Mouse (Mus musculus) embryonic facial prominence, embryonic 13.5 days (tissue): ENCODE data around the gene Socs7. TPM values are rescaled to one million over a fixed set of nuclear protein-coding genes. Genes with fewer than 3 reads are reported as not detected.

ENCODE experiments used
- ATAC-seq: fragments of 200-750 bp; cut with Nextera tagmentation; 2 replicates; pipeline ENCODE4 v1.8.0; 2017; ENCODE audit warnings: low read depth; ENCODE audit not compliant: insufficient number of reproducible peaks, insufficient read depth, low FRiP score, low TSS enrichment
- H3K27ac ChIP-seq: fragments of 300-500 bp; sonication (generic); 2 replicates; pipeline ENCODE4 v1.5.1; 2015; ENCODE audit warnings: moderate library complexity, mild to moderate bottlenecking, inconsistent platforms
- H3K27me3 ChIP-seq: fragments of 300-500 bp; sonication (generic); 2 replicates; pipeline ENCODE4 v1.6.1; 2015; ENCODE audit warnings: mild to moderate bottlenecking, inconsistent platforms
- H3K36me3 ChIP-seq: fragments of 300-500 bp; sonication (generic); 2 replicates; pipeline ENCODE4 v1.6.1; 2015; ENCODE audit warnings: mild to moderate bottlenecking, inconsistent platforms
- H3K4me1 ChIP-seq: fragments of 300-500 bp; sonication (generic); 2 replicates; pipeline ENCODE4 v1.6.1; 2015; ENCODE audit warnings: inconsistent platforms
- H3K4me2 ChIP-seq: fragments of 300-500 bp; sonication (generic); 2 replicates; pipeline ENCODE4 v1.6.1; 2015; ENCODE audit warnings: moderate library complexity, mild to moderate bottlenecking, inconsistent platforms
- H3K4me3 ChIP-seq: fragments of 300-500 bp; sonication (generic); 2 replicates; pipeline ENCODE4 v1.5.1; 2015; ENCODE audit warnings: mild to moderate bottlenecking, inconsistent platforms
- H3K9ac ChIP-seq: fragments of 300-500 bp; sonication (generic); 2 replicates; pipeline ENCODE4 v1.6.1; 2015; ENCODE audit warnings: mild to moderate bottlenecking, inconsistent platforms
- H3K9me3 ChIP-seq: fragments of 300-500 bp; sonication (generic); 2 replicates; pipeline ENCODE4 v1.6.1; 2016; ENCODE audit warnings: inconsistent platforms
- WGBS: fragments of 180-500 bp; shearing (Covaris S2); methylation state at CpG from one replicate; pipeline ENCODE4 v1.1.7; 2015; ENCODE audit warnings: mixed read lengths; 5-methylcytosine and 5-hydroxymethylcytosine counted together
- polyA plus RNA-seq: library from polyadenylated mRNA; unstranded; fragments of >200 nt; fragmentation: Nextera tagmentation; extraction: Ambion mirVana; gene quantifications from 2 replicates; pipeline ENCODE4 v1.2.1, GENCODE M21; 2015

Gene Socs7
- polyA plus RNA-seq, 1 experiment from 2014 or later = 5.3 TPM

- Histone ChIP-seq H3K27ac (peak overlapping the region; percentile 80), H3K4me1 (peaks cover 38% of the 10 kb centered on the region), H3K27me3 (peaks cover 15% of the 10 kb centered on the region), H3K9me3 (no peaks in the 10 kb centered on the region), H3K4me2 (peak overlapping the region; percentile 96; the same call in 1 of the 2 replicates), H3K4me3 (no peak overlapping the region), H3K9ac (no peak overlapping the region), H3K36me3 (no peaks in the 10 kb centered on the region)
- no peak for ATAC-seq
- 77% methylated on average over 3 of the region's 3 CpGs for WGBS
Observed at GRCm38 (mm10) chr11:97407456-97407855, 45.1 kb downstream of the Socs7 start.

- Histone ChIP-seq H3K4me2 (no peak overlapping the region), H3K4me1 (peaks cover 43% of the 10 kb centered on the region), H3K9ac (no peak overlapping the region), H3K9me3 (no peaks in the 10 kb centered on the region), H3K4me3 (no peak overlapping the region), H3K27ac (no peak overlapping the region), H3K27me3 (peaks cover 15% of the 10 kb centered on the region), H3K36me3 (no peaks in the 10 kb centered on the region)
- 2% methylated on average over 6 of the region's 6 CpGs for WGBS
- ATAC-seq = no peak
Observed at GRCm38 (mm10) chr11:97408171-97408570, 45.8 kb downstream of the Socs7 start.

GRCm38 (mm10) chr11:97410958-97411357 lies 48.6 kb downstream of the Socs7 start:
- Histone ChIP-seq H3K9me3 (no peaks in the 10 kb centered on the region), H3K4me1 (peaks cover 35% of the 10 kb centered on the region), H3K9ac (no peak overlapping the region), H3K27me3 (peaks cover 6% of the 10 kb centered on the region; the same call in 1 of the 2 replicates), H3K36me3 (no peaks in the 10 kb centered on the region), H3K4me2 (no peak overlapping the region), H3K27ac (no peak overlapping the region), H3K4me3 (no peak overlapping the region)
- WGBS = 77% methylated on average over 4 of the region's 4 CpGs
- ATAC-seq = no peak

GRCm38 (mm10) chr11:97412117-97412516 lies 49.8 kb downstream of the Socs7 start:
- Histone ChIP-seq H3K36me3 (no peaks in the 10 kb centered on the region), H3K4me2 (no peak overlapping the region; the same call in 1 of the 2 replicates), H3K4me3 (no peak overlapping the region), H3K4me1 (peaks cover 35% of the 10 kb centered on the region), H3K9ac (no peak overlapping the region), H3K27me3 (0 out of 2 replicates have a peak, but pooled peaks cover 4% of the 10 kb centered on the region), H3K9me3 (no peaks in the 10 kb centered on the region), H3K27ac (0 out of 2 replicates have a peak overlapping the region, but pooled peaks have one; percentile 1)
- no peak for ATAC-seq
- 28% methylated on average over 3 of the region's 3 CpGs for WGBS

- Histone ChIP-seq H3K36me3 (no peaks in the 10 kb centered on the region), H3K4me1 (peaks cover 37% of the 10 kb centered on the region), H3K27me3 (no peaks in the 10 kb centered on the region), H3K9me3 (no peaks in the 10 kb centered on the region), H3K4me2 (no peak overlapping the region), H3K27ac (peak overlapping the region; percentile 1; the same call in 1 of the 2 replicates), H3K9ac (no peak overlapping the region), H3K4me3 (no peak overlapping the region)
- 44% methylated on average over 10 of the region's 10 CpGs for WGBS
- ATAC-seq = no peak
Observed at GRCm38 (mm10) chr11:97412808-97413347, 50.5 kb downstream of the Socs7 start.

GRCm38 (mm10) chr11:97415330-97415711 lies 53.0 kb downstream of the Socs7 start, which contains the start of gene Arhgap23:
Gene Arhgap23 (plus strand): TSS chr11:97415533.
- Histone ChIP-seq H3K4me1 (peaks cover 48% of the 10 kb centered on the region), H3K27me3 (no peaks in the 10 kb centered on the region), H3K36me3 (no peaks in the 10 kb centered on the region), H3K4me3 (peak within 1 kb of the TSS; percentile 85), H3K9ac (peak within 1 kb of the TSS; percentile 88), H3K27ac (peak within 1 kb of the TSS; percentile 87), H3K4me2 (peak within 1 kb of the TSS; percentile 81), H3K9me3 (no peaks in the 10 kb centered on the region)
- ATAC-seq = peak; percentile 66; the same call in 1 of the 2 replicates
- WGBS = under 1% methylated on average over 29 of the region's 29 CpGs

- peak; percentile 29; the same call in 1 of the 2 replicates for ATAC-seq
- Histone ChIP-seq H3K36me3 (no peaks in the 10 kb centered on the region), H3K27ac (peak overlapping the region; percentile 87), H3K9ac (peak overlapping the region; percentile 88), H3K4me1 (peaks cover 48% of the 10 kb centered on the region), H3K4me2 (peak overlapping the region; percentile 81), H3K4me3 (peak overlapping the region; percentile 85), H3K9me3 (no peaks in the 10 kb centered on the region), H3K27me3 (no peaks in the 10 kb centered on the region)
- WGBS = 2% methylated on average over 49 of the region's 49 CpGs
Observed at GRCm38 (mm10) chr11:97415712-97416636, 53.6 kb downstream of the Socs7 start.

GRCm38 (mm10) chr11:97416637-97417035 lies 54.3 kb downstream of the Socs7 start:
- peak overlapping the region; percentile 85 for H3K4me3 ChIP-seq
- 0 out of 2 replicates have a peak overlapping the region, but pooled peaks have one; percentile 87 for H3K27ac ChIP-seq
- peak overlapping the region; percentile 81 for H3K4me2 ChIP-seq
- H3K9me3 ChIP-seq = no peaks in the 10 kb centered on the region
- H3K36me3 ChIP-seq = no peaks in the 10 kb centered on the region
- H3K27me3 ChIP-seq = no peaks in the 10 kb centered on the region
- 0 out of 2 replicates have a peak overlapping the region, but pooled peaks have one; percentile 40 for H3K9ac ChIP-seq
- ATAC-seq = no peak
- peaks cover 48% of the 10 kb centered on the region for H3K4me1 ChIP-seq
- 12% methylated on average over 5 of the region's 5 CpGs for WGBS

- no peaks in the 10 kb centered on the region for H3K9me3 ChIP-seq
- no peak overlapping the region for H3K4me2 ChIP-seq
- no peak overlapping the region for H3K4me3 ChIP-seq
- H3K27me3 ChIP-seq = no peaks in the 10 kb centered on the region
- H3K9ac ChIP-seq = peak overlapping the region; percentile 49; the same call in 1 of the 2 replicates
- no peak for ATAC-seq
- peaks cover 53% of the 10 kb centered on the region for H3K4me1 ChIP-seq
- no peak overlapping the region for H3K27ac ChIP-seq
- WGBS = 45% methylated on average over 14 of the region's 14 CpGs
- no peaks in the 10 kb centered on the region for H3K36me3 ChIP-seq
Observed at GRCm38 (mm10) chr11:97418834-97419539, 56.6 kb downstream of the Socs7 start.

- ATAC-seq = no peak
- Histone ChIP-seq H3K4me1 (peaks cover 57% of the 10 kb centered on the region), H3K36me3 (no peaks in the 10 kb centered on the region)
Observed at GRCm38 (mm10) chr11:97419540-97419900, 57.2 kb downstream of the Socs7 start.

GRCm38 (mm10) chr11:97422507-97422906 lies 60.2 kb downstream of the Socs7 start:
- no peak for ATAC-seq
- H3K27ac ChIP-seq = peak overlapping the region; percentile 33; the same call in 1 of the 2 replicates
- H3K27me3 ChIP-seq = no peaks in the 10 kb centered on the region
- no peak overlapping the region for H3K4me3 ChIP-seq
- H3K9me3 ChIP-seq = no peaks in the 10 kb centered on the region
- 47% methylated on average over 4 of the region's 4 CpGs for WGBS
- peak overlapping the region; percentile 37 for H3K9ac ChIP-seq
- no peak overlapping the region for H3K4me2 ChIP-seq
- H3K4me1 ChIP-seq = peaks cover 37% of the 10 kb centered on the region
- no peaks in the 10 kb centered on the region for H3K36me3 ChIP-seq

More at GRCm38 (mm10) chr11:97419540-97419900, 57.2 kb downstream of the Socs7 start:
- Histone ChIP-seq H3K9me3 (no peaks in the 10 kb centered on the region), H3K27ac (no peak overlapping the region), H3K4me3 (no peak overlapping the region), H3K9ac (no peak overlapping the region), H3K4me2 (no peak overlapping the region), H3K27me3 (no peaks in the 10 kb centered on the region)
- 66% methylated on average over 5 of the region's 5 CpGs for WGBS
